Comparison of ENCODE assay signal across 14 mouse cellular contexts in the genomic region with DNA sequence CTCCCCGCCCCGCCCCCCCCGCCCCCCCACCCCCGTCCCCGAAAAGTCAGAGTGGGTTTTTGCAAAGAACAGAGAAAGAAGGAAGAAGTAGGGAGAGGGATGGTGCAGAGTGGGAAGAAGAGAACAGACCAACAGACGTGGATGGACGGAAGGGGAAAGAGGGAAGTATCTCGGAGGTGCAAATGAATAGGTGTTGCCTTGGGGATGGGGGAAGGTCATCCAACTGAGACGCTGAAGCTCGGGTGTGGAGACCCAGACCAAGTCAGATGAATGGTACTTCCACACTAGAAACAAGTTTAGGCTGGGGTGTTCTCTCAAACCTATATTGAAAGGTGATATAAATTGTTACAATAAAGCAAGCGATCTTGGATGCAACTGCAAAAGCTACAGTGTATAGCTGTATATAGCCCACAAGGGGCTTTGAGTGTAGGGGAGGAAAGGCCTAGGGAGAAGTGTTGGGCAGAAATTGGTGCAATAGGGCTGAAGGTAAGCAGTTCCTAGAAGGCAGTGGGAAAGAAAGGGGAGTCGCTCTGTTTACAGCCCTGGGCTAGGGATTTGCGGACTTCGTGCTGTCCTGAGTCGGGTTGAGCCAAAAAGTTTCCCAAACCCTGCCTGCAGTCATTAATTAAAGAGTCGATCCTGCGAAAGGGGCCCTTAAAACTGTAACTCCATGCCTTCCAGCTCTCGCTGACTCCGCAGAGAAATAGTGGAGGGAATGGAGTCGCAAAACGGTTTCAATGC. TPM values are rescaled to one million over a fixed set of nuclear protein-coding genes. Genes with fewer than 3 reads are reported as not detected.
DNase-seq lines count a peak whose midpoint lies in the region; ATAC-seq lines count a peak whose summit lies in the region.
"Had no signal": no experiment of that assay in that cellular context is flagged by ENCODE, and none has a peak within 500 bp of the region (broad histone marks: within the 10 kb centered on the region; RNA-seq: fewer than 3 reads in every experiment).

No protein-coding gene starts in this region.

- 1% methylated on average over 21 of the region's 21 CpGs for WGBS in kidney, embryonic 14.5 days
- under 1% methylated on average over 21 of the region's 21 CpGs for whole genome bisulfite sequencing in hindbrain, embryonic 12.5 days
- WGBS in midbrain, embryonic 12.5 days: 0% methylated on average over 21 of the region's 21 CpGs

- H3K9ac ChIP-seq in kidney, embryonic 14.5 days (ENCODE audit: low read depth, low read length): no peak overlapping the region
- H3K9ac ChIP-seq in hindbrain, embryonic 12.5 days: 0 out of 2 replicates have a peak overlapping the region, but pooled peaks have one; percentile 19
- no peak overlapping the region for H3K9ac ChIP-seq in midbrain, embryonic 12.5 days (replicated peaks)
- H3K9ac ChIP-seq: heart, embryonic 15.5 days; liver, embryonic 13.5 days; stomach, embryonic 15.5 days had no signal

- H3K27me3 ChIP-seq in kidney, embryonic 14.5 days (ENCODE audit: control insufficient read depth, insufficient read depth, low read length): peaks cover 100% of the 10 kb centered on the region
- peaks cover 96% of the 10 kb centered on the region for H3K27me3 ChIP-seq in hindbrain, embryonic 12.5 days
- peaks cover 93% of the 10 kb centered on the region for H3K27me3 ChIP-seq in midbrain, embryonic 12.5 days

- H3K27ac ChIP-seq in kidney, embryonic 14.5 days (ENCODE audit: low read depth, low read length): no peak overlapping the region
- peak overlapping the region; percentile 69 for H3K27ac ChIP-seq in hindbrain, embryonic 12.5 days
- H3K27ac ChIP-seq in midbrain, embryonic 12.5 days (replicated peaks): peak overlapping the region; percentile 40; the same call in 1 of the 2 replicates
- H3K27ac ChIP-seq: gastrocnemius, adult 2 months; heart, embryonic 15.5 days; liver, embryonic 13.5 days; stomach, embryonic 15.5 days had no signal

- no peaks in the 10 kb centered on the region for H3K9me3 ChIP-seq in kidney, embryonic 14.5 days (ENCODE audit: control insufficient read depth, low read length)
- no peaks in the 10 kb centered on the region for H3K9me3 ChIP-seq in hindbrain, embryonic 12.5 days (replicated peaks)
- H3K9me3 ChIP-seq in midbrain, embryonic 12.5 days: no peaks in the 10 kb centered on the region
- H3K9me3 ChIP-seq: heart, embryonic 15.5 days; liver, embryonic 13.5 days; stomach, embryonic 15.5 days had no signal

- no peaks in the 10 kb centered on the region for H3K4me1 ChIP-seq in kidney, embryonic 14.5 days (ENCODE audit: control insufficient read depth, insufficient read depth, low read length)
- H3K4me1 ChIP-seq in hindbrain, embryonic 12.5 days: peaks cover 28% of the 10 kb centered on the region
- peaks cover 24% of the 10 kb centered on the region for H3K4me1 ChIP-seq in midbrain, embryonic 12.5 days
- H3K4me1 ChIP-seq: liver, embryonic 13.5 days; stomach, embryonic 15.5 days had no signal

- H3K4me3 ChIP-seq in kidney, embryonic 14.5 days (ENCODE audit: low read length): 0 out of 2 replicates have a peak overlapping the region, but pooled peaks have one; percentile 10
- H3K4me3 ChIP-seq in hindbrain, embryonic 12.5 days: peak overlapping the region; percentile 6; the same call in 1 of the 2 replicates
- H3K4me3 ChIP-seq in midbrain, embryonic 12.5 days: peak overlapping the region; percentile 9; the same call in 1 of the 2 replicates
- H3K4me3 ChIP-seq: gastrocnemius, adult 2 months; heart, embryonic 15.5 days; liver, embryonic 13.5 days; stomach, embryonic 15.5 days had no signal

- no peak for DNase-seq in kidney, postnatal 10 days
- DNase-seq in lung, postnatal 36 days: no peak
- no peak for DNase-seq in ovary, adult 18-20 months (ENCODE audit: low spot score)
- DNase-seq in layer of hippocampus, adult 18-20 months (ENCODE audit: low spot score in 2 of 2): no peak
- no peak for DNase-seq in urinary bladder, adult 18-20 months (ENCODE audit: low spot score in 2 of 2)
- DNase-seq: gastrocnemius, adult 2 months; liver, embryonic 13.5 days had no signal

- H3K4me2 ChIP-seq in kidney, embryonic 14.5 days (replicated peaks; ENCODE audit: low read depth, low read length): peak overlapping the region; percentile 11; the same call in 1 of the 2 replicates
- H3K4me2 ChIP-seq in hindbrain, embryonic 12.5 days (replicated peaks): peak overlapping the region; percentile 36
- peak overlapping the region; percentile 27 for H3K4me2 ChIP-seq in midbrain, embryonic 12.5 days (replicated peaks)
- H3K4me2 ChIP-seq: heart, embryonic 15.5 days; liver, embryonic 13.5 days; stomach, embryonic 15.5 days had no signal

- no peak for ATAC-seq in kidney, embryonic 14.5 days (ENCODE audit: low FRiP score, low TSS enrichment)
- ATAC-seq in hindbrain, embryonic 12.5 days (ENCODE audit: low FRiP score): no peak
- no peak for ATAC-seq in midbrain, embryonic 12.5 days (ENCODE audit: low FRiP score, low read depth)
- ATAC-seq: intestine, postnatal 0 days had no signal

- H3K36me3 ChIP-seq in kidney, embryonic 14.5 days (ENCODE audit: control insufficient read depth, insufficient read depth, low read length): no peaks in the 10 kb centered on the region
- H3K36me3 ChIP-seq in hindbrain, embryonic 12.5 days: no peaks in the 10 kb centered on the region
- H3K36me3 ChIP-seq in midbrain, embryonic 12.5 days: no peaks in the 10 kb centered on the region
- H3K36me3 ChIP-seq: heart, embryonic 15.5 days; liver, embryonic 13.5 days; stomach, embryonic 15.5 days had no signal

RNA-seq across cellular contexts. Expression of a gene that starts 28.7 kb away (rescaled TPM):
- polyA plus RNA-seq in kidney, embryonic 14.5 days (2014; fragmentation: Nextera tagmentation; extraction: Ambion mirVana): 3.6 and 4.8 TPM in 2 replicates
- 20.5 and 21.1 TPM in 2 replicates for polyA plus RNA-seq in hindbrain, embryonic 12.5 days (2016; fragmentation: Nextera tagmentation; extraction: Ambion mirVana)
- polyA plus RNA-seq in midbrain, embryonic 12.5 days (2016; fragmentation: Nextera tagmentation; extraction: Ambion mirVana): 5.9 and 6.3 TPM in 2 replicates
- under 1 TPM; 0.27 to 0.30 TPM for total RNA-seq in layer of hippocampus, adult 18-20 months (2021)
- total RNA-seq: megakaryocyte-erythroid progenitor cell, adult 5-6 weeks had no signal
- polyA plus RNA-seq: liver, embryonic 13.5 days had no signal
